Mouse (Mus musculus) kidney, postnatal 14 days (tissue): ENCODE measurements around the gene Agbl4.

Source experiments
- DNase-seq: peaks from one replicate; pipeline ENCODE4 v3.0.0; 2022; ENCODE audit warnings: mixed read lengths

Gene Agbl4

GRCm38 (mm10) chr4:111281836-111282235, 884.4 kb downstream of the Agbl4 start:
- DNase-seq = no peak

- DNase-seq = no peak
Observed at GRCm38 (mm10) chr4:111284625-111285024, 887.2 kb downstream of the Agbl4 start.

- no peak for DNase-seq
Observed at GRCm38 (mm10) chr4:111294528-111295241, 897.2 kb downstream of the Agbl4 start.

- DNase-seq = no peak
Observed at GRCm38 (mm10) chr4:111306518-111306917, 909.1 kb downstream of the Agbl4 start.

- no peak for DNase-seq
Observed at GRCm38 (mm10) chr4:111307166-111307565, 909.7 kb downstream of the Agbl4 start.

- DNase-seq = no peak
Observed at GRCm38 (mm10) chr4:111307633-111308032, 910.2 kb downstream of the Agbl4 start.

GRCm38 (mm10) chr4:111308572-111309288, 911.3 kb downstream of the Agbl4 start:
- no peak for DNase-seq

GRCm38 (mm10) chr4:111327094-111327493, 929.6 kb downstream of the Agbl4 start:
- no peak for DNase-seq

GRCm38 (mm10) chr4:111327760-111328373, 930.4 kb downstream of the Agbl4 start:
- peak; percentile 60 for DNase-seq

GRCm38 (mm10) chr4:111329501-111329900, 932.0 kb downstream of the Agbl4 start:
- no peak for DNase-seq

- no peak for DNase-seq
Observed at GRCm38 (mm10) chr4:111332864-111333263, 935.4 kb downstream of the Agbl4 start.

GRCm38 (mm10) chr4:111349965-111350364, 952.5 kb downstream of the Agbl4 start:
- no peak for DNase-seq

- no peak for DNase-seq
Observed at GRCm38 (mm10) chr4:111350615-111351525, 953.4 kb downstream of the Agbl4 start.

- DNase-seq = no peak
Observed at GRCm38 (mm10) chr4:111356584-111357115, 959.2 kb downstream of the Agbl4 start.

- no peak for DNase-seq
Observed at GRCm38 (mm10) chr4:111357176-111357575, 959.7 kb downstream of the Agbl4 start.

- DNase-seq = no peak
Observed at GRCm38 (mm10) chr4:111364199-111364598, 966.7 kb downstream of the Agbl4 start.

GRCm38 (mm10) chr4:111367771-111368170, 970.3 kb downstream of the Agbl4 start:
- DNase-seq = no peak

GRCm38 (mm10) chr4:111377159-111377558, 979.7 kb downstream of the Agbl4 start:
- DNase-seq = peak; percentile 71

- peak; percentile 7 for DNase-seq
Observed at GRCm38 (mm10) chr4:111378071-111378470, 980.6 kb downstream of the Agbl4 start.

- DNase-seq = peak; percentile 55
Observed at GRCm38 (mm10) chr4:111383101-111383500, 985.6 kb downstream of the Agbl4 start.

- no peak for DNase-seq
Observed at GRCm38 (mm10) chr4:111390736-111391135, 993.3 kb downstream of the Agbl4 start.

- DNase-seq = no peak
Observed at GRCm38 (mm10) chr4:111399784-111400183, 1002.3 kb downstream of the Agbl4 start.
